Mouse (Mus musculus): ENCODE results near the gene Bcam.

- no peak for TF ChIP-seq POLR2A (IDR thresholded peaks at IDR 0.05; ENCODE audit: extremely low read depth, insufficient read depth, low read length)
- peak; percentile 85 for TF ChIP-seq CTCF (IDR thresholded peaks at IDR 0.05; ENCODE audit: low read depth, low read length)
These were observed 20.4 kb downstream of the Bcam start, which contains the start of gene Nectin2 for GRCm38 (mm10) chr7:19750217-19751069.
